Mouse (Mus musculus): ENCODE measurements around the gene Nup35. TPM values are rescaled to one million over a fixed set of nuclear protein-coding genes. Genes with fewer than 3 reads are reported as not detected.

Nup35 gene
- 14.5 and 14.7 TPM in 2 replicates for polyA plus RNA-seq (2012; rRNA removed)

GRCm38 (mm10) chr2:80616854-80617737 is at the start of gene Nup35, which contains the start of gene Dusp19:
Gene Nup35, plus strand, starts transcription at chr2:80617236.
Gene Dusp19, plus strand, starts transcription at chr2:80617045.

GRCm38 (mm10) chr2:80581043-80581711 is 35.9 kb upstream of the Nup35 start, which contains the start of gene Nckap1:
Gene Nckap1, minus strand, starts transcription at chr2:80581380.

Other genes starting within 250 kb of the Nup35 start
- gene Frzb, start 169.6 kb upstream of the Nup35 start, polyA plus RNA-seq (2012; rRNA removed), result 0.44 and 0.45 TPM in 2 replicates
- gene Nckap1, start 35.9 kb upstream of the Nup35 start, polyA plus RNA-seq (2012; rRNA removed), result 13.8 and 14.3 TPM in 2 replicates
- 2.9 and 3.5 TPM in 2 replicates for gene Dusp19, start 191 bp upstream of the Nup35 start, polyA plus RNA-seq (2012; rRNA removed)

Data from liver, embryonic 18 days (tissue).